Mouse (Mus musculus): ENCODE measurements at regions not wholly inside any gene's neighbourhood (a gene's known extent, or its start where the extent isn't known, plus 50 kb on each side); places are given as distances from the start of the nearest gene placed in this dataset.

GRCm38 (mm10) chr15:62206502-62206902, 1283.7 kb upstream of the A1bg start:
- TF ChIP-seq CTCF (IDR thresholded peaks at IDR 0.05; ENCODE audit: extremely low read depth, insufficient read length, insufficient replicate concordance, low read depth, low read length) (no peak), POLR2A (IDR thresholded peaks at IDR 0.05; ENCODE audit: low read depth, low read length) (no peak)

Measured in small intestine, adult 2 months (tissue).